In genomic region chr11:60540002-60540610, GRCm38 (mm10) we compare ENCODE assay signal across 9 mouse cellular contexts. TPM values are rescaled to one million over a fixed set of nuclear protein-coding genes. Genes with fewer than 3 reads are reported as not detected.
DNase-seq lines count a peak whose midpoint lies in the region; ATAC-seq lines count a peak whose summit lies in the region.
"Had no signal": no experiment of that assay in that cellular context is flagged by ENCODE, and none has a peak within 500 bp of the region (broad histone marks: within the 10 kb centered on the region; RNA-seq: fewer than 3 reads in every experiment).

No protein-coding gene starts in this region.

- intact Hi-C loops in gastrocnemius, postnatal 14 days (cut with DNase I; ENCODE audit: low total_unique reads), result no loop called here

- peak overlapping the region; percentile 31 for H3K9ac ChIP-seq in liver, embryonic 15.5 days

- peaks cover 56% of the 10 kb centered on the region for H3K36me3 ChIP-seq in erythroblast, embryonic 14.5 days (ENCODE audit: control insufficient read depth)
- peaks cover 22% of the 10 kb centered on the region for H3K36me3 ChIP-seq in liver, embryonic 15.5 days (replicated peaks)

- H3K4me1 ChIP-seq in erythroblast, embryonic 14.5 days (ENCODE audit: control insufficient read depth), result peaks cover 51% of the 10 kb centered on the region
- H3K4me1 ChIP-seq in liver, embryonic 15.5 days (replicated peaks), result peaks cover 50% of the 10 kb centered on the region

- no peak for ATAC-seq in erythroblast, adult 5-6 weeks (replicated peaks; ENCODE audit: low FRiP score, poor library complexity, severe bottlenecking)
- ATAC-seq in liver, embryonic 15.5 days (ENCODE audit: insufficient read depth), result no peak
- ATAC-seq: Patski had no signal

- H3K27me3 ChIP-seq in erythroblast, embryonic 14.5 days (ENCODE audit: control insufficient read depth), result no peaks in the 10 kb centered on the region
- H3K27me3 ChIP-seq in liver, embryonic 15.5 days, result no peaks in the 10 kb centered on the region
- H3K27me3 ChIP-seq: Patski had no signal

- whole genome bisulfite sequencing in liver, embryonic 15.5 days (ENCODE audit: insufficient replicate concordance), result 15% methylated on average over 4 of the region's 4 CpGs

- peak overlapping the region; percentile 42 for H3K27ac ChIP-seq in liver, embryonic 15.5 days (replicated peaks)

- peak overlapping the region; percentile 93 for H3K4me2 ChIP-seq in liver, embryonic 15.5 days

- peak; percentile 35 for DNase-seq in adrenal gland, adult 8-10 months
- DNase-seq in gastrocnemius, postnatal 14 days, result peak; percentile 64
- DNase-seq in kidney, adult 18-20 months, result peak; percentile 43
- DNase-seq in skeletal muscle tissue, adult 2 months (ENCODE audit: low read depth, low spot score), result peak; percentile 65
- DNase-seq in cerebellum, postnatal 4 days (ENCODE audit: low spot score in 2 of 2), result no peak

- H3K4me3 ChIP-seq in erythroblast, embryonic 14.5 days (replicated peaks), result peak overlapping the region; percentile 89
- H3K4me3 ChIP-seq in liver, embryonic 15.5 days (replicated peaks), result peak overlapping the region; percentile 96

- H3K9me3 ChIP-seq in erythroblast, embryonic 14.5 days (ENCODE audit: control insufficient read depth, low read length), result no peaks in the 10 kb centered on the region
- H3K9me3 ChIP-seq in liver, embryonic 15.5 days (replicated peaks), result no peaks in the 10 kb centered on the region

RNA-seq across cellular contexts. Expression of gene Alkbh5, which starts 3.9 kb away (rescaled TPM):
- 2.2 and 2.5 TPM in 2 replicates for polyA plus RNA-seq in erythroblast, embryonic 14.5 days (2012)
- total RNA-seq in erythroblast, adult 5-6 weeks (2015; ENCODE audit: low replicate concordance), result 9.8 and 10.2 TPM in 2 replicates
- total RNA-seq in erythroblast, adult 5-6 weeks (2017; ENCODE audit: low replicate concordance), result 10.9 and 13.8 TPM in 2 replicates
- 100 to 1,000 TPM; 111 to 122 (median 113) TPM for total RNA-seq in adrenal gland, adult 8-10 months (2022)
- total RNA-seq in gastrocnemius, postnatal 14 days (2021), result 10 to 100 TPM; 72.1 TPM
- polyA plus RNA-seq in liver, embryonic 15.5 days (2015; fragmentation: Nextera tagmentation; extraction: Ambion mirVana), result 16.8 and 17.3 TPM in 2 replicates

Comparison
In these comparisons a context has a peak if more than half of its experiments do, and no peak if none do; other contexts are left out.
1. DNase-seq: peak in adrenal gland, adult 8-10 months (single experiment), gastrocnemius, postnatal 14 days (single experiment), kidney, adult 18-20 months (single experiment) and skeletal muscle tissue, adult 2 months (single experiment); none in cerebellum, postnatal 4 days (0 of 2).
2. RNA of gene Alkbh5, which starts 3.9 kb away (total RNA-seq): 111 to 122 TPM in adrenal gland, adult 8-10 months and 72.1 TPM in gastrocnemius, postnatal 14 days; 9.8 to 13.8 TPM in erythroblast, adult 5-6 weeks; every median in the first group is over 4 times any median in the second.